ENCODE assay signal across 12 mouse cellular contexts in the genomic region with DNA sequence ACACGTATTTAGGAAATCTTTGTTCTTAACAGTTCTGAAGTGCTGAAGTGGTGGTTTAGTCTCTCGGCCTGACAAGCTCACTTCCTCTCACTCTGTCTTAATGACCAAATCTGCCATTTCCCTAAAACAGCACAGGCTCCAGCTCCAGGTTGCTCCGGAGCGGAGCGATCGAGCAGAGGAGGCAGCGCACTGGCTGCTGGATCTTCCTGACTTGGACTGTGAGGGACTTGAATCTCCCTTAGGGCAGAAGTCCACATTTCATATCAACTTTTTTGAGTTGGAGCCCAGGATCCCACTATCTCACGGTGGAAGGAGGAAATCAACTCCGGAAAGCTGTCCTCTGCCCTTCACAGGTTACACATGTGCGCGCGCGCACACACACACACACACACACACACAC.
DNase-seq lines count a peak whose midpoint lies in the region; ATAC-seq and TF ChIP-seq lines count a peak whose summit lies in the region.
"Had no signal": no experiment of that assay in that cellular context is flagged by ENCODE, and none has a peak within 500 bp of the region (broad histone marks: within the 10 kb centered on the region; RNA-seq: fewer than 3 reads in every experiment).

No protein-coding gene starts in this region.

- H3K4me2 ChIP-seq in heart, embryonic 14.5 days (ENCODE audit: low read length), result peak overlapping the region; percentile 8; the same call in 1 of the 2 replicates
- H3K4me2 ChIP-seq in midbrain, embryonic 11.5 days, result no peak overlapping the region
- H3K4me2 ChIP-seq: neural tube, embryonic 15.5 days had no signal

- no peak overlapping the region for H3K4me3 ChIP-seq in kidney, adult 2 months (ENCODE audit: insufficient read depth, low read depth, low read length)
- H3K4me3 ChIP-seq in bone marrow macrophage, adult 2 months (ENCODE audit: insufficient read depth, low read length), result no peak overlapping the region
- no peak overlapping the region for H3K4me3 ChIP-seq in heart, embryonic 14.5 days (ENCODE audit: control insufficient read depth in 1 of 2, insufficient read depth in 1 of 2, low read depth in 1 of 2, low read length in 2 of 2)
- H3K4me3 ChIP-seq in layer of hippocampus, adult 2 months, result no peak overlapping the region
- no peak overlapping the region for H3K4me3 ChIP-seq in midbrain, embryonic 11.5 days (ENCODE audit: low read depth, low read length)
- H3K4me3 ChIP-seq: neural tube, embryonic 15.5 days had no signal

- no peak overlapping the region for H3K9ac ChIP-seq in heart, embryonic 14.5 days (ENCODE audit: low read length)
- no peak overlapping the region for H3K9ac ChIP-seq in midbrain, embryonic 11.5 days (ENCODE audit: low read length)
- H3K9ac ChIP-seq: neural tube, embryonic 15.5 days had no signal

- peak; percentile 30 for DNase-seq in kidney, adult 2 months
- DNase-seq in kidney, postnatal 14 days, result no peak
- DNase-seq in layer of hippocampus, adult 2 months (ENCODE audit: low spot score in 2 of 2), result no peak
- no peak for DNase-seq in layer of hippocampus, adult 9-10 months (ENCODE audit: low spot score)
- DNase-seq in midbrain, embryonic 11.5 days (ENCODE audit: low spot score, missing footprints), result no peak
- DNase-seq: cerebellum, postnatal 14 days; right cerebral cortex, postnatal 25 days had no signal

- TF ChIP-seq POLR2A in kidney, adult 2 months (IDR thresholded peaks at IDR 0.05; ENCODE audit: low read depth, low read length), result no peak
- TF ChIP-seq POLR2A in bone marrow macrophage, adult 2 months (IDR thresholded peaks at IDR 0.05; ENCODE audit: borderline replicate concordance, low read depth, low read length), result no peak

- 0 out of 2 replicates have a peak, but pooled peaks cover 3% of the 10 kb centered on the region for H3K4me1 ChIP-seq in kidney, adult 2 months (ENCODE audit: control insufficient read depth, insufficient read depth, low read length)
- H3K4me1 ChIP-seq in bone marrow macrophage, adult 2 months (ENCODE audit: control insufficient read depth, insufficient read depth, low read length), result peaks cover 41% of the 10 kb centered on the region
- peaks cover 3 to 7% of the 10 kb centered on the region in 2 experiments; a peak in 1 of 4 replicates for H3K4me1 ChIP-seq in heart, embryonic 14.5 days (ENCODE audit: control insufficient read depth in 2 of 2, insufficient read depth in 2 of 2, low read length in 2 of 2)
- no peaks in the 10 kb centered on the region for H3K4me1 ChIP-seq in midbrain, embryonic 11.5 days (ENCODE audit: control insufficient read depth, insufficient read depth, low read length)
- H3K4me1 ChIP-seq: neural tube, embryonic 15.5 days had no signal

- no peaks in the 10 kb centered on the region for H3K36me3 ChIP-seq in kidney, adult 2 months (ENCODE audit: control insufficient read depth, insufficient read depth, low read length)
- H3K36me3 ChIP-seq in heart, embryonic 14.5 days (ENCODE audit: control insufficient read depth, insufficient read depth, low read length), result no peaks in the 10 kb centered on the region
- H3K36me3 ChIP-seq in midbrain, embryonic 11.5 days (ENCODE audit: control insufficient read depth, insufficient read depth, low read length), result no peaks in the 10 kb centered on the region
- H3K36me3 ChIP-seq: neural tube, embryonic 15.5 days had no signal

- TF ChIP-seq CTCF in kidney, adult 2 months (conservative IDR thresholded peaks at IDR 0.05; ENCODE audit: insufficient read depth, insufficient read length, low read depth, low read length), result no peak
- TF ChIP-seq CTCF in bone marrow macrophage, adult 2 months (IDR thresholded peaks at IDR 0.05; ENCODE audit: low read depth, low read length), result no peak
- TF ChIP-seq CTCF in layer of hippocampus, adult 2 months (conservative IDR thresholded peaks at IDR 0.05), result no peak

- 63% methylated on average over 13 of the region's 13 CpGs for WGBS in kidney, adult 2 months
- 65% methylated on average over 13 of the region's 13 CpGs for WGBS in heart, embryonic 14.5 days
- WGBS in midbrain, embryonic 11.5 days, result 94% methylated on average over 13 of the region's 13 CpGs

- H3K27ac ChIP-seq in kidney, adult 2 months (ENCODE audit: insufficient read depth, low read depth, low read length), result no peak overlapping the region
- H3K27ac ChIP-seq in bone marrow macrophage, adult 2 months (ENCODE audit: insufficient read depth, low read depth, low read length), result peak overlapping the region; percentile 46
- peak overlapping the region; percentile 56 to 66 for H3K27ac ChIP-seq in heart, embryonic 14.5 days (replicated peaks in 1 of 2; ENCODE audit: control insufficient read depth in 1 of 2, insufficient read depth in 1 of 2, low read depth in 2 of 2, low read length in 2 of 2)
- no peak overlapping the region for H3K27ac ChIP-seq in layer of hippocampus, adult 2 months
- H3K27ac ChIP-seq in midbrain, embryonic 11.5 days (ENCODE audit: low read depth, low read length), result no peak overlapping the region
- H3K27ac ChIP-seq: neural tube, embryonic 15.5 days had no signal

- no peak for ATAC-seq in heart, embryonic 14.5 days (ENCODE audit: insufficient number of reproducible peaks, insufficient read depth, low FRiP score, low read depth)
- ATAC-seq in megakaryocyte, adult 5-6 weeks (ENCODE audit: poor library complexity, severe bottlenecking), result peak; percentile 81
- ATAC-seq in midbrain, embryonic 11.5 days (ENCODE audit: low FRiP score), result no peak
- ATAC-seq: forebrain, embryonic 14.5 days had no signal

- no peaks in the 10 kb centered on the region for H3K9me3 ChIP-seq in heart, embryonic 14.5 days (ENCODE audit: control insufficient read depth, low read length)
- no peaks in the 10 kb centered on the region for H3K9me3 ChIP-seq in midbrain, embryonic 11.5 days (ENCODE audit: control insufficient read depth, low read length)
- H3K9me3 ChIP-seq: neural tube, embryonic 15.5 days had no signal

- no peaks in the 10 kb centered on the region for H3K27me3 ChIP-seq in kidney, adult 2 months (replicated peaks; ENCODE audit: control insufficient read depth, insufficient read depth, low read length)
- no peaks in the 10 kb centered on the region for H3K27me3 ChIP-seq in heart, embryonic 14.5 days (ENCODE audit: control insufficient read depth, insufficient read depth, low read length)
- no peaks in the 10 kb centered on the region for H3K27me3 ChIP-seq in midbrain, embryonic 11.5 days (ENCODE audit: control insufficient read depth, insufficient read depth, low read length)
- H3K27me3 ChIP-seq: neural tube, embryonic 15.5 days had no signal

Comparison
In these comparisons a context has a peak if more than half of its experiments do, and no peak if none do; other contexts are left out.
1. H3K27ac ChIP-seq: peak in bone marrow macrophage, adult 2 months (single experiment) and heart, embryonic 14.5 days (2 of 2); none in kidney, adult 2 months (single experiment), layer of hippocampus, adult 2 months (single experiment) and midbrain, embryonic 11.5 days (single experiment).